Mouse (Mus musculus): ENCODE results near the gene Ggt7. TPM values are rescaled to one million over a fixed set of nuclear protein-coding genes. Genes with fewer than 3 reads are reported as not detected.
A peak's percentile ranks its signal among the peaks of the same experiment; 100 is the strongest.
"Not testable (repeated sequence)": the region's sequence is repeated elsewhere in the genome, so short reads cannot be mapped to it uniquely, and the experiment has no call there.

Ggt7 gene
- polyA plus RNA-seq, 1 experiment from 2014 or later, result 3.1 TPM

DNA sequence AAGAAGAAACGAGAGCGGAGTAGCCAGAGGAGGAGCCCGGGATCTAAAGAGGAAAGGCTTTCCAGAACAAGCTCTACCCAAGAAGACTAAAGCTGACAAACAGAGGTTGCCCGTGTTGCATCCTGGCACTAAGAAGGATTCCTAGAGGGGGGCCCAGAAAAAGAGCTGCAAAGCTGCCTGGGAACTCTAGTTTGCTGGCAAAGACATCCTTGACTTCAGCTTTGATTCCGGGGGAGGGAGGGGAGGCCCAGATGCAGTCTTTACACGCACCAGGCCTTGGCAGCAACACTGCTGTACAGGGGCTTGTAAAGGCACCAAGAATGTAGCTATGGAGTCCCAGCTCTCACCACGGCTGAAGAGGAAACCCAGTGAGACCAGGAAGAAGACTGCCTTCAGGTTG, 64.4 kb downstream of the Ggt7 start:
- H3K27ac ChIP-seq (replicated peaks; ENCODE audit: low read depth, low read length), result no peak overlapping the region
- DNase-seq (ENCODE audit: low spot score), result no peak
- 88% methylated on average over 7 of the region's 7 CpGs for WGBS
- no peak overlapping the region for H3K9ac ChIP-seq (replicated peaks; ENCODE audit: low read length)
- no peaks in the 10 kb centered on the region for H3K27me3 ChIP-seq (ENCODE audit: control insufficient read depth, insufficient read depth, low read length)
- H3K4me2 ChIP-seq (ENCODE audit: low read depth, low read length), result no peak overlapping the region
- H3K4me1 ChIP-seq (ENCODE audit: control insufficient read depth, insufficient read depth, low read length), result no peaks in the 10 kb centered on the region
- no peak for ATAC-seq (replicated peaks; ENCODE audit: insufficient number of reproducible peaks, low FRiP score, low TSS enrichment, low read depth)
- no peaks in the 10 kb centered on the region for H3K9me3 ChIP-seq (replicated peaks; ENCODE audit: control insufficient read depth, low read length)
- no peak overlapping the region for H3K4me3 ChIP-seq (ENCODE audit: low read depth, low read length)
- H3K36me3 ChIP-seq (replicated peaks; ENCODE audit: control insufficient read depth, insufficient read depth, low read depth, low read length), result no peaks in the 10 kb centered on the region; the same call in 1 of the 2 replicates

DNA sequence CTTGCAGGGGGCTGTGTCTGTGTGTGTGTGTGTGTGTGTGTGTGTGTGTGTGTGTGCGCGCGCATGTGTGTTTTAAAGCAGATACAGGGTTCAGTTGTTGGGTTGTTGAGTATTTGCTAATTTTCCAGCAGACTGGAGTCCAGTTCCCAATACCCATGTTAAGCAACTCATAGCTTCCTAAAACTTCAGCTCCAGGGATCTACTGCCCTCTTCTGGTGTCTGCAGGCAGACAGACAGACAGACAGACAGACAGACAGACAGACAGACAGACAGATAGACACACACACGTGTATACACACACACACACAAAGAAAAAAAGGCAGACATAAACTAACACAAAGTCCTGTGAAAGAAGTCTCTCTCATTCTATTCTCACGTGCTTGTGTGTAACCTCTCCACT, 66.8 kb downstream of the Ggt7 start:
- H3K4me1 ChIP-seq (ENCODE audit: control insufficient read depth, insufficient read depth, low read length), result no peaks in the 10 kb centered on the region
- no peak overlapping the region for H3K9ac ChIP-seq (replicated peaks; ENCODE audit: low read length)
- WGBS, result 84% methylated on average over 5 of the region's 5 CpGs
- H3K4me3 ChIP-seq (ENCODE audit: low read depth, low read length), result no peak overlapping the region
- H3K36me3 ChIP-seq (replicated peaks; ENCODE audit: control insufficient read depth, insufficient read depth, low read depth, low read length), result no peaks in the 10 kb centered on the region; the same call in 1 of the 2 replicates
- H3K27ac ChIP-seq (replicated peaks; ENCODE audit: low read depth, low read length), result no peak overlapping the region
- no peaks in the 10 kb centered on the region for H3K9me3 ChIP-seq (replicated peaks; ENCODE audit: control insufficient read depth, low read length)
- DNase-seq (ENCODE audit: low spot score) (no peak), ATAC-seq (replicated peaks; ENCODE audit: insufficient number of reproducible peaks, low FRiP score, low TSS enrichment, low read depth) (no peak)
- H3K27me3 ChIP-seq (ENCODE audit: control insufficient read depth, insufficient read depth, low read length), result no peaks in the 10 kb centered on the region
- no peak overlapping the region for H3K4me2 ChIP-seq (ENCODE audit: low read depth, low read length)

DNA sequence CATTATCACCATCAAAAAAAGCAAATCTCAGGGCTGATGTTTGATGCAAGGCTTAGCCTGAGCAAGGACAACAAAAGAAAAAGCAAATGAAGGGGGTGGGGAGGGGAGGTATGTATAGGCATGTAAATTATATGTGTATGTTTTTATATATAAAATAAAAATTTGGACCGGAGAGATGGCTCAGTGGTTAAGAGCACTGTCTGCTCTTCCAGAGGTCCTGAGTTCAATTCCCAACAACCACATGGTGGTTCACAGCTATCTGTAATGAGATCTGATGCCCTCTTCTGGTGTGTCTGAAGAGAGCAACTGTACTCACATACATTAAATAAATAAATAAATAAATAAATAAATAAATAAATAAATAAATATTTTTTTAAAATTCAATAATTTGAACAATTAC, 70.1 kb downstream of the Ggt7 start:
- H3K9ac ChIP-seq (replicated peaks; ENCODE audit: low read length); H3K4me3 ChIP-seq (ENCODE audit: low read depth, low read length); H3K4me2 ChIP-seq (ENCODE audit: low read depth, low read length); H3K36me3 ChIP-seq (replicated peaks; ENCODE audit: control insufficient read depth, insufficient read depth, low read depth, low read length); DNase-seq (ENCODE audit: low spot score); ATAC-seq (replicated peaks; ENCODE audit: insufficient number of reproducible peaks, low FRiP score, low TSS enrichment, low read depth); H3K27me3 ChIP-seq (ENCODE audit: control insufficient read depth, insufficient read depth, low read length); H3K27ac ChIP-seq (replicated peaks; ENCODE audit: low read depth, low read length); H3K9me3 ChIP-seq (replicated peaks; ENCODE audit: control insufficient read depth, low read length); H3K4me1 ChIP-seq (ENCODE audit: control insufficient read depth, insufficient read depth, low read length): not testable (repeated sequence)
- WGBS, result 93% methylated on average over 1 of the region's 1 CpGs

DNA sequence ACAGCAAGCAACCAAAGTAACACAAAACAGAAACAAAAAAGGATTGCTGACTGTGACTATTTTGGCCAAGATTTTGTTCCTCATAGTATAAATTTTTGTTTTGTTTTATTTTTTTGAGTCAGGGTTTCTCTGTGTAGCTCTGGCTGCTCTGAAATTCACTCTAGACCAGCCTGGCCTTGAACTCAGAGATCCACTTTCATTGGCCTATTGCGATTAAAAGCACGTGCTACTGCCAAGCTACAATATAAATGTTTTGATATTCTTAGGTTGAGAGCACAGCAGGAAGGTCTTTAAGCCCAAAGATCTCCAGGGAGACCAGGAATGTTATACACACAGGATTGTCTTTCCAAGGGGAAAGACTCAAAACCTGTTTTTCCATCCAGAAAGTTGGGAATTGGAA, 74.6 kb downstream of the Ggt7 start:
- no peak for ATAC-seq (replicated peaks; ENCODE audit: insufficient number of reproducible peaks, low FRiP score, low TSS enrichment, low read depth)
- Histone ChIP-seq H3K27me3 (ENCODE audit: control insufficient read depth, insufficient read depth, low read length) (no peaks in the 10 kb centered on the region), H3K9ac (replicated peaks; ENCODE audit: low read length) (no peak overlapping the region), H3K27ac (replicated peaks; ENCODE audit: low read depth, low read length) (no peak overlapping the region), H3K4me3 (ENCODE audit: low read depth, low read length) (no peak overlapping the region), H3K36me3 (replicated peaks; ENCODE audit: control insufficient read depth, insufficient read depth, low read depth, low read length) (no peaks in the 10 kb centered on the region), H3K4me2 (ENCODE audit: low read depth, low read length) (no peak overlapping the region), H3K4me1 (ENCODE audit: control insufficient read depth, insufficient read depth, low read length) (no peaks in the 10 kb centered on the region), H3K9me3 (replicated peaks; ENCODE audit: control insufficient read depth, low read length) (no peaks in the 10 kb centered on the region)
- DNase-seq (ENCODE audit: low spot score), result peak; percentile 8
- 52% methylated on average over 2 of the region's 2 CpGs for WGBS

DNA sequence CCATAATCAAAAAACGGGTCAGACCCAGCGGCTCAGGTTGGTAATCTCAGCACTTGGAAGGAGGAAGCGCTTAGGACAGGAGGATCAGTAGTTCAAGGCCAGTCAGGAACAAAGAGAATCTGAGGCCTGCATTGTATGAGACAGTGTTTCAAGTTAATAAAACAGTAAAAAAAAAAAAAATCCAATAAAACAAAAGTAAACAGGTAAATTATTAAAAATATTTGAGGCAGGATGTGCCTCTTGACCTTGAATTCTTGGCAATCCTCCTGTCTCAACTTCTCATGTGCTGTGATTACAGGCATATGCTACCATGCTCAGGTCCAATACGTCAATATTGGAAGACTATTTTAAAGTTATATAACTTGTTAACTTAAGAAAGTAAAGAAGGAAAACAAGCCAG, 75.1 kb downstream of the Ggt7 start:
- DNase-seq (ENCODE audit: low spot score), result no peak
- Histone ChIP-seq H3K4me2 (ENCODE audit: low read depth, low read length) (no peak overlapping the region), H3K4me1 (ENCODE audit: control insufficient read depth, insufficient read depth, low read length) (no peaks in the 10 kb centered on the region), H3K36me3 (replicated peaks; ENCODE audit: control insufficient read depth, insufficient read depth, low read depth, low read length) (no peaks in the 10 kb centered on the region), H3K27me3 (ENCODE audit: control insufficient read depth, insufficient read depth, low read length) (no peaks in the 10 kb centered on the region), H3K9me3 (replicated peaks; ENCODE audit: control insufficient read depth, low read length) (no peaks in the 10 kb centered on the region), H3K9ac (replicated peaks; ENCODE audit: low read length) (no peak overlapping the region), H3K27ac (replicated peaks; ENCODE audit: low read depth, low read length) (no peak overlapping the region), H3K4me3 (ENCODE audit: low read depth, low read length) (no peak overlapping the region)
- ATAC-seq (replicated peaks; ENCODE audit: insufficient number of reproducible peaks, low FRiP score, low TSS enrichment, low read depth), result no peak
- 86% methylated on average over 4 of the region's 4 CpGs for WGBS

Other genes starting within 250 kb of the Ggt7 start
- gene Map1lc3a, start 241.9 kb downstream of the Ggt7 start, polyA plus RNA-seq (2014; fragmentation: Nextera tagmentation; extraction: Ambion mirVana), result 113 and 149 TPM in 2 replicates
- gene Pigu, start 160.8 kb downstream of the Ggt7 start, polyA plus RNA-seq (2014; fragmentation: Nextera tagmentation; extraction: Ambion mirVana), result 58.4 and 60.2 TPM in 2 replicates
- gene Trp53inp2, start 137.2 kb downstream of the Ggt7 start, polyA plus RNA-seq (2014; fragmentation: Nextera tagmentation; extraction: Ambion mirVana), result 28.8 and 29.5 TPM in 2 replicates
- 27.7 and 28.6 TPM in 2 replicates for gene Ncoa6, start 44.3 kb downstream of the Ggt7 start, polyA plus RNA-seq (2014; fragmentation: Nextera tagmentation; extraction: Ambion mirVana)
- gene Acss2, start 289 bp downstream of the Ggt7 start, polyA plus RNA-seq (2014; fragmentation: Nextera tagmentation; extraction: Ambion mirVana), result 14.3 and 16.6 TPM in 2 replicates
- gene Gss, start 74.6 kb upstream of the Ggt7 start, polyA plus RNA-seq (2014; fragmentation: Nextera tagmentation; extraction: Ambion mirVana), result 24.0 and 24.3 TPM in 2 replicates
- 0.34 and 0.45 TPM in 2 replicates for gene Myh7b, start 93.0 kb upstream of the Ggt7 start, polyA plus RNA-seq (2014; fragmentation: Nextera tagmentation; extraction: Ambion mirVana)
- gene Trpc4ap, start 174.1 kb upstream of the Ggt7 start, polyA plus RNA-seq (2014; fragmentation: Nextera tagmentation; extraction: Ambion mirVana), result 143 and 148 TPM in 2 replicates
- gene Edem2, start 211.2 kb upstream of the Ggt7 start, polyA plus RNA-seq (2014; fragmentation: Nextera tagmentation; extraction: Ambion mirVana), result 22.7 and 28.9 TPM in 2 replicates
- not detected in 2 replicates for gene Gm17581, start 217.6 kb upstream of the Ggt7 start, polyA plus RNA-seq (2014; fragmentation: Nextera tagmentation; extraction: Ambion mirVana)
- 2.7 and 2.8 TPM in 2 replicates for gene Procr, start 232.9 kb upstream of the Ggt7 start, polyA plus RNA-seq (2014; fragmentation: Nextera tagmentation; extraction: Ambion mirVana)